Mouse (Mus musculus) embryonic facial prominence, embryonic 11.5 days (tissue): ENCODE measurements around the gene Rab15. TPM values are rescaled to one million over a fixed set of nuclear protein-coding genes. Genes with fewer than 3 reads are reported as not detected.

ENCODE experiments used
- ATAC-seq: fragments of 200-750 bp; cut with Nextera tagmentation; replicated peaks from 2 replicates; pipeline ENCODE4 v1.8.0; 2017; ENCODE audit warnings: low read depth; ENCODE audit not compliant: insufficient number of reproducible peaks, low FRiP score, low TSS enrichment
- DNase-seq: peaks from one replicate; pipeline ENCODE4 v3.0.0-alpha.2; 2015; ENCODE audit warnings: low spot score
- H3K27ac ChIP-seq: fragments of 300-500 bp; sonication (generic); replicated peaks from 2 replicates; pipeline ENCODE4 v1.5.1; 2014; ENCODE audit warnings: mild to moderate bottlenecking, low read depth, low read length, control low read depth
- H3K27me3 ChIP-seq: fragments of 300-500 bp; sonication (generic); 2 replicates; pipeline ENCODE4 v1.6.1; 2014; ENCODE audit warnings: mild to moderate bottlenecking, low read length, moderate library complexity, mixed read lengths; ENCODE audit not compliant: control insufficient read depth, insufficient read depth
- H3K36me3 ChIP-seq: fragments of 300-500 bp; sonication (generic); replicated peaks from 2 replicates; pipeline ENCODE4 v1.6.1; 2014; ENCODE audit warnings: low read depth, mild to moderate bottlenecking, low read length, moderate library complexity, mixed read lengths; ENCODE audit not compliant: control insufficient read depth, insufficient read depth
- H3K4me1 ChIP-seq: fragments of 300-500 bp; sonication (generic); 2 replicates; pipeline ENCODE4 v1.6.1; 2014; ENCODE audit warnings: low read length, mixed read lengths; ENCODE audit not compliant: control insufficient read depth, insufficient read depth
- H3K4me2 ChIP-seq: fragments of 300-500 bp; sonication (generic); 2 replicates; pipeline ENCODE4 v1.6.1; 2014; ENCODE audit warnings: low read depth, mild to moderate bottlenecking, control low read depth, low read length, moderate library complexity
- H3K4me3 ChIP-seq: fragments of 300-500 bp; sonication (generic); 2 replicates; pipeline ENCODE4 v1.5.1; 2014; ENCODE audit warnings: low read depth, low read length, control low read depth
- H3K9ac ChIP-seq: fragments of 300-500 bp; sonication (generic); replicated peaks from 2 replicates; pipeline ENCODE4 v1.6.1; 2014; ENCODE audit warnings: mild to moderate bottlenecking, control low read depth, low read length
- H3K9me3 ChIP-seq: fragments of 300-500 bp; sonication (generic); replicated peaks from 2 replicates; pipeline ENCODE4 v1.6.1; 2016; ENCODE audit warnings: mild to moderate bottlenecking, low read length, inconsistent platforms, mixed read lengths; ENCODE audit not compliant: control insufficient read depth
- WGBS: fragments of 180-500 bp; shearing (Covaris S2); extraction: QIAGEN DNeasy Blood & Tissue Kit; methylation state at CpG from one replicate; pipeline ENCODE4 v1.1.7; 2014; 5-methylcytosine and 5-hydroxymethylcytosine counted together
- polyA plus RNA-seq: library from polyadenylated mRNA; unstranded; fragments of >200 nt; fragmentation: Nextera tagmentation; extraction: Ambion mirVana; gene quantifications from 2 replicates; pipeline ENCODE4 v1.2.1, GENCODE M21; 2014

Rab15 gene
- polyA plus RNA-seq, 1 experiment from 2014 or later = 11.5 TPM

DNA sequence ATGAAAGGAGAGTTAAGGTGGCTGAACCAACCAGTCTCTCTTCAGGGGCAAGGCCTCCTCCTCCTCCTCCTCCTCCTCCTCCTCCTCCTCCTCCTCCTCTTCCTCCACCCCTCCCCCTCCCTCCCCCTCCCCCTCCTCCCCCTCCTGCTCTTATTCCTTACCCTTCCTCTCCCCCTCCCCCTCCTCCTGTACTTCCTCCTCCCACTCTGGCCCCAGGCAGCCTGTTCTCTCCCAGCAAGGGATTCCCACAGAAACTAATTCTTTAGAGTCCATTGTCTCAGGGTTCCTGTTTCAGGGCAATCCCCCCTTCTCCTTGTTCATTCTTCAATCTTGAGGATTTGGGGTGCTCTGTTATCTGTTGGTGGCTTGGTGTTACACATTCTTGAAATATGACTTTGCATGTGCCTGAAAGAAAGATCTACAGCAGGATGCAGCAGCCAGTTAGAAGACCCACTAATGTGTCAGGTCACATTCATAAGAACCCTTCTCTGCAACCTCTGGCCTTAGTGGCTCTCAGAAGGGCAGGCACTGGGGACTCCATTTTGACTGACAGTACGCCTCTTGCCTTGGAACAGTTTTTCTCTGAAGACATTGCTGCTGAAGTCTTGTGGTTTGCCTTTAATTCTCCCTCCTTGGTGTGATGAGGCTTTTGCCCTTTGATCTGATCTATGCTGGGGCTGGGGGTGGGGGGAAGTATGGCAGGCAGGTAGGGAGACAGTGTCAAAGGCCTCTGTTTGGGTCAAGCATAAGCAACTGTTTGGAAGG lies 30.9 kb upstream of the Rab15 start:
- DNase-seq (peak; percentile 22), ATAC-seq (no peak)
- H3K9ac ChIP-seq = no peak overlapping the region
- H3K27me3 ChIP-seq = no peaks in the 10 kb centered on the region
- H3K27ac ChIP-seq = no peak overlapping the region; the same call in 1 of the 2 replicates
- no peaks in the 10 kb centered on the region for H3K4me1 ChIP-seq
- H3K4me3 ChIP-seq = no peak overlapping the region
- WGBS = 75% methylated on average over 1 of the region's 1 CpGs
- H3K9me3 ChIP-seq = no peaks in the 10 kb centered on the region
- no peaks in the 10 kb centered on the region for H3K36me3 ChIP-seq
- no peak overlapping the region for H3K4me2 ChIP-seq

- ATAC-seq (no peak), DNase-seq (no peak)
- H3K36me3 ChIP-seq = no peaks in the 10 kb centered on the region
- H3K27ac ChIP-seq = no peak overlapping the region
- H3K27me3 ChIP-seq = no peaks in the 10 kb centered on the region
- WGBS = 80% methylated on average over 2 of the region's 2 CpGs
- no peaks in the 10 kb centered on the region for H3K9me3 ChIP-seq
- no peak overlapping the region for H3K4me3 ChIP-seq
- no peaks in the 10 kb centered on the region for H3K4me1 ChIP-seq
- no peak overlapping the region for H3K9ac ChIP-seq
- H3K4me2 ChIP-seq = no peak overlapping the region
Observed at GRCm38 (mm10) chr12:76852419-76852818, 29.7 kb upstream of the Rab15 start.

DNA sequence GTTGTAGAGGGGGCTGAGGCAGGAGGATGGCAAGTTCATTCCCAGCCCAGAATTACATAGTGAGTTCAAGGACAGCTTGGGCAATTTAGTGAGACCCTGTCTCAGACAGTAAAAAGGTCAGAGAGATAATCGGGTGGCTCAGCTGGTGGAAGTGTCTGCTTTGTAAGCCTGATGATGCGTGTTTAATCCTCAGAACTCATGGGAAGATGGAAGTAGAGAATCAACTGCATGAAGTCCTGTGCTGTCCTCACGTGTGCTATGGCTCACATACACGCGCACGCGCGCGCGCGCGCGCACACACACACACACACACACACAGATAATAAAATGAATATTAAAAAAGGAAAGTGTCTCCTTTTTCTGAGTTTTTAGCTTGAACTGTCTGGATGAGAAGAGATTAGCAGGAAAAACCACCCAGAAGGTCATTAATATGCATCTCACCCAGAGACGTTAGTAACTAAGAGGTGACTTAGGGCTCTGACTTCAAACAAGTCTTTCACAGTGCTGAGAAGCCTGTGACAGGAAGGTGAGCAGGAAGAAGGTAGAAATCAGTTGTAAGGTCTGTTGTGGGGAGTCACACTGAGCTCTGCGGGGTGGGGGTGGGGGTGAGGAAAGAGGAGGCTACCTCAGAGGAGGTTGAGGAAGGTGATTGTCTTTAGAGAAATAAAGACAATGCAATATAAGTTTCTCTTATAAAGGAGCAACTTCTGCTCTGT lies 21.8 kb upstream of the Rab15 start:
- no peaks in the 10 kb centered on the region for H3K27me3 ChIP-seq
- H3K4me3 ChIP-seq = no peak overlapping the region
- WGBS = 91% methylated on average over 15 of the region's 15 CpGs
- H3K4me2 ChIP-seq = no peak overlapping the region
- DNase-seq (no peak), ATAC-seq (no peak)
- H3K27ac ChIP-seq = no peak overlapping the region
- H3K4me1 ChIP-seq = no peaks in the 10 kb centered on the region
- no peaks in the 10 kb centered on the region for H3K36me3 ChIP-seq
- no peaks in the 10 kb centered on the region for H3K9me3 ChIP-seq
- H3K9ac ChIP-seq = no peak overlapping the region

DNA sequence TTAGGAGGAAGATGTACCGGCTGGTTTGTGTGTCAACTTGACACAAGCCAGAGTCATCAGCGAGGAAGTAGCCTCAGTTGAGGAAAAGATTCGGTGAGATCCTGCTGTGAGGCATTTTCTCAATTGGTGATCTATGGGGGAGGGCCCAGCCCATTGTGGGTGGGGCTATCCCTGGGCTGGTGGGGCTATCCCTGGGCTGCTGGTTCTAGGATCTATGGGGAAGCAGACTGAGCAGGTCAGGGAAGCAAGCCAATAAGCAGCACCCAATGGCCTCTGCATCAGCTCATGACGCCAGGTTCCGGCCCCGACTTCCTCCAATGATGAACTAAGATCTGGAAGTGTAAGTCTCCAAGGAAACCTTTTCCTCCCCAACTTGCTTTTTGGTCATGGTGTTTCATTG lies 17.4 kb upstream of the Rab15 start:
- H3K4me1 ChIP-seq = no peaks in the 10 kb centered on the region
- H3K27me3 ChIP-seq = no peaks in the 10 kb centered on the region
- no peaks in the 10 kb centered on the region for H3K36me3 ChIP-seq
- 80% methylated on average over 6 of the region's 6 CpGs for WGBS
- ATAC-seq (no peak), DNase-seq (no peak)
- no peak overlapping the region for H3K27ac ChIP-seq
- no peak overlapping the region for H3K4me3 ChIP-seq
- no peak overlapping the region for H3K9ac ChIP-seq
- no peaks in the 10 kb centered on the region for H3K9me3 ChIP-seq
- no peak overlapping the region for H3K4me2 ChIP-seq

- 93% methylated on average over 4 of the region's 4 CpGs for WGBS
- ATAC-seq = no peak
- Histone ChIP-seq H3K4me1 (no peaks in the 10 kb centered on the region), H3K27me3 (no peaks in the 10 kb centered on the region), H3K4me2 (no peak overlapping the region), H3K9me3 (no peaks in the 10 kb centered on the region), H3K4me3 (no peak overlapping the region), H3K27ac (no peak overlapping the region), H3K36me3 (no peaks in the 10 kb centered on the region), H3K9ac (no peak overlapping the region)
- no peak for DNase-seq
Observed at GRCm38 (mm10) chr12:76839298-76839697, 16.6 kb upstream of the Rab15 start.

GRCm38 (mm10) chr12:76837844-76838650 lies 15.3 kb upstream of the Rab15 start:
- Histone ChIP-seq H3K36me3 (no peaks in the 10 kb centered on the region), H3K4me2 (peak overlapping the region; percentile 59), H3K4me3 (peak overlapping the region; percentile 67), H3K27me3 (no peaks in the 10 kb centered on the region), H3K9me3 (no peaks in the 10 kb centered on the region), H3K4me1 (no peaks in the 10 kb centered on the region), H3K27ac (no peak overlapping the region), H3K9ac (peak overlapping the region; percentile 79)
- no peak for DNase-seq
- no peak for ATAC-seq
- WGBS = 13% methylated on average over 21 of the region's 21 CpGs

- Histone ChIP-seq H3K27ac (no peak overlapping the region), H3K27me3 (no peaks in the 10 kb centered on the region), H3K9ac (peak overlapping the region; percentile 79), H3K4me2 (peak overlapping the region; percentile 59), H3K4me3 (peak overlapping the region; percentile 67), H3K9me3 (no peaks in the 10 kb centered on the region), H3K36me3 (no peaks in the 10 kb centered on the region), H3K4me1 (no peaks in the 10 kb centered on the region)
- WGBS = under 1% methylated on average over 43 of the region's 43 CpGs
- DNase-seq (peak; percentile 97), ATAC-seq (peak; percentile 97)
Observed at GRCm38 (mm10) chr12:76837101-76837843, 14.6 kb upstream of the Rab15 start.
